Mouse (Mus musculus) neural tube, embryonic 11.5 days (tissue): ENCODE results near the gene Ehmt1. TPM values are rescaled to one million over a fixed set of nuclear protein-coding genes. Genes with fewer than 3 reads are reported as not detected.

Experiments
- ATAC-seq: fragments of 200-750 bp; cut with Nextera tagmentation; 2 replicates; pipeline ENCODE4 v1.8.0; 2017; ENCODE audit warnings: moderate number of reproducible peaks, mild to moderate bottlenecking, moderate TSS enrichment, moderate library complexity; ENCODE audit not compliant: insufficient read depth, low FRiP score, low TSS enrichment
- DNase-seq: peaks from one replicate; pipeline ENCODE4 v3.0.0-alpha.2; 2015; ENCODE audit warnings: low spot score
- H3K27ac ChIP-seq: fragments of 300-500 bp; sonication (generic); 2 replicates; pipeline ENCODE4 v1.5.1; 2014; ENCODE audit warnings: low read depth, mild to moderate bottlenecking, low read length
- H3K27me3 ChIP-seq: fragments of 300-500 bp; sonication (generic); 2 replicates; pipeline ENCODE4 v1.6.1; 2014; ENCODE audit warnings: mild to moderate bottlenecking, low read length, mixed read lengths; ENCODE audit not compliant: control insufficient read depth, insufficient read depth
- H3K36me3 ChIP-seq: fragments of 300-500 bp; sonication (generic); 2 replicates; pipeline ENCODE4 v1.6.1; 2014; ENCODE audit warnings: mild to moderate bottlenecking, low read length, moderate library complexity, mixed read lengths; ENCODE audit not compliant: control insufficient read depth, insufficient read depth
- H3K4me1 ChIP-seq: fragments of 300-500 bp; sonication (generic); 2 replicates; pipeline ENCODE4 v1.6.1; 2014; ENCODE audit warnings: low read length, mixed read lengths; ENCODE audit not compliant: control insufficient read depth, insufficient read depth
- H3K4me2 ChIP-seq: fragments of 300-500 bp; sonication (generic); 2 replicates; pipeline ENCODE4 v1.6.1; 2014; ENCODE audit warnings: low read depth, mild to moderate bottlenecking, moderate library complexity
- H3K4me3 ChIP-seq: fragments of 300-500 bp; sonication (generic); 2 replicates; pipeline ENCODE4 v1.5.1; 2014; ENCODE audit warnings: low read depth, low read length
- H3K9ac ChIP-seq: fragments of 300-500 bp; sonication (generic); 2 replicates; pipeline ENCODE4 v1.6.1; 2014; ENCODE audit warnings: mild to moderate bottlenecking, low read length
- H3K9me3 ChIP-seq: fragments of 300-500 bp; sonication (generic); 2 replicates; pipeline ENCODE4 v1.6.1; 2016; ENCODE audit warnings: low read length; ENCODE audit not compliant: control insufficient read depth
- WGBS: fragments of 180-500 bp; shearing (Covaris S2); extraction: QIAGEN DNeasy Blood & Tissue Kit; methylation state at CpG from one replicate; pipeline ENCODE4 v1.1.7; 2014; 5-methylcytosine and 5-hydroxymethylcytosine counted together
- polyA plus RNA-seq: library from polyadenylated mRNA; unstranded; fragments of >200 nt; fragmentation: Nextera tagmentation; extraction: Ambion mirVana; gene quantifications from 2 replicates; pipeline ENCODE4 v1.2.1, GENCODE M21; 2014

Gene Ehmt1
- polyA plus RNA-seq, 1 experiment from 2014 or later, result 113 TPM

- ATAC-seq (no peak), DNase-seq (no peak)
Observed at GRCm38 (mm10) chr2:24923561-24923960, 4.1 kb upstream of the Ehmt1 start.

GRCm38 (mm10) chr2:24919839-24920175 lies 393 bp upstream of the Ehmt1 start:
- ATAC-seq (peak; percentile 45; the same call in 1 of the 2 replicates), DNase-seq (no peak)
- Histone ChIP-seq H3K27me3 (no peaks in the 10 kb centered on the region), H3K4me3 (peak overlapping the region; percentile 97), H3K27ac (no peak overlapping the region; the same call in 1 of the 2 replicates), H3K36me3 (no peaks in the 10 kb centered on the region), H3K9me3 (no peaks in the 10 kb centered on the region), H3K4me2 (peak overlapping the region; percentile 76), H3K9ac (peak overlapping the region; percentile 99), H3K4me1 (peaks cover 5% of the 10 kb centered on the region)
- WGBS, result 10% methylated on average over 8 of the region's 8 CpGs

More at GRCm38 (mm10) chr2:24923561-24923960, 4.1 kb upstream of the Ehmt1 start:
- no peak overlapping the region for H3K9ac ChIP-seq
- no peaks in the 10 kb centered on the region for H3K27me3 ChIP-seq
- H3K4me3 ChIP-seq, result no peak overlapping the region
- no peak overlapping the region for H3K4me2 ChIP-seq
- no peaks in the 10 kb centered on the region for H3K36me3 ChIP-seq
- H3K9me3 ChIP-seq, result no peaks in the 10 kb centered on the region
- no peaks in the 10 kb centered on the region for H3K4me1 ChIP-seq
- H3K27ac ChIP-seq, result no peak overlapping the region
- 70% methylated on average over 2 of the region's 2 CpGs for WGBS

- Histone ChIP-seq H3K9me3 (no peaks in the 10 kb centered on the region), H3K4me2 (no peak overlapping the region), H3K27ac (no peak overlapping the region), H3K4me1 (peaks cover 5% of the 10 kb centered on the region), H3K9ac (no peak overlapping the region), H3K27me3 (no peaks in the 10 kb centered on the region), H3K36me3 (no peaks in the 10 kb centered on the region), H3K4me3 (no peak overlapping the region)
- ATAC-seq (no peak), DNase-seq (no peak)
- WGBS, result 91% methylated on average over 3 of the region's 3 CpGs
Observed at GRCm38 (mm10) chr2:24914762-24915161, 4.7 kb downstream of the Ehmt1 start.

GRCm38 (mm10) chr2:24912589-24912988 lies 6.8 kb downstream of the Ehmt1 start:
- Histone ChIP-seq H3K36me3 (no peaks in the 10 kb centered on the region), H3K27me3 (no peaks in the 10 kb centered on the region), H3K27ac (no peak overlapping the region), H3K4me3 (no peak overlapping the region), H3K4me2 (no peak overlapping the region), H3K9ac (no peak overlapping the region), H3K4me1 (peaks cover 2% of the 10 kb centered on the region), H3K9me3 (no peaks in the 10 kb centered on the region)
- DNase-seq (no peak), ATAC-seq (no peak)

GRCm38 (mm10) chr2:24912189-24912588 lies 7.2 kb downstream of the Ehmt1 start:
- DNase-seq, result no peak

GRCm38 (mm10) chr2:24910481-24910880 lies 8.9 kb downstream of the Ehmt1 start:
- no peak for ATAC-seq

More at GRCm38 (mm10) chr2:24912189-24912588, 7.2 kb downstream of the Ehmt1 start:
- Histone ChIP-seq H3K9me3 (no peaks in the 10 kb centered on the region), H3K27ac (no peak overlapping the region), H3K36me3 (no peaks in the 10 kb centered on the region), H3K9ac (no peak overlapping the region), H3K4me2 (no peak overlapping the region), H3K27me3 (no peaks in the 10 kb centered on the region), H3K4me1 (no peaks in the 10 kb centered on the region), H3K4me3 (no peak overlapping the region)
- no peak for ATAC-seq
- WGBS, result 81% methylated on average over 4 of the region's 4 CpGs

GRCm38 (mm10) chr2:24905653-24906155 lies 13.7 kb downstream of the Ehmt1 start:
- peaks cover 11% of the 10 kb centered on the region for H3K4me1 ChIP-seq
- peak overlapping the region; percentile 73 for H3K27ac ChIP-seq
- no peaks in the 10 kb centered on the region for H3K36me3 ChIP-seq
- H3K4me2 ChIP-seq, result no peak overlapping the region
- H3K27me3 ChIP-seq, result no peaks in the 10 kb centered on the region
- no peak overlapping the region for H3K4me3 ChIP-seq
- H3K9ac ChIP-seq, result no peak overlapping the region
- WGBS, result 23% methylated on average over 2 of the region's 2 CpGs
- H3K9me3 ChIP-seq, result no peaks in the 10 kb centered on the region
- DNase-seq (no peak), ATAC-seq (0 out of 2 replicates have a peak, but pooled peaks have one; percentile 41)

More at GRCm38 (mm10) chr2:24910481-24910880, 8.9 kb downstream of the Ehmt1 start:
- H3K4me2 ChIP-seq, result no peak overlapping the region
- H3K4me1 ChIP-seq, result peaks cover 11% of the 10 kb centered on the region
- H3K27ac ChIP-seq, result no peak overlapping the region
- DNase-seq, result no peak
- no peak overlapping the region for H3K9ac ChIP-seq
- no peaks in the 10 kb centered on the region for H3K9me3 ChIP-seq
- no peak overlapping the region for H3K4me3 ChIP-seq
- H3K27me3 ChIP-seq, result no peaks in the 10 kb centered on the region
- H3K36me3 ChIP-seq, result no peaks in the 10 kb centered on the region
- 91% methylated on average over 4 of the region's 4 CpGs for WGBS

- ATAC-seq (peak; percentile 85), DNase-seq (peak; percentile 60)
- Histone ChIP-seq H3K4me2 (no peak overlapping the region), H3K9me3 (no peaks in the 10 kb centered on the region), H3K36me3 (no peaks in the 10 kb centered on the region), H3K9ac (no peak overlapping the region), H3K4me1 (peaks cover 11% of the 10 kb centered on the region), H3K4me3 (no peak overlapping the region), H3K27ac (peak overlapping the region; percentile 73; the same call in 1 of the 2 replicates), H3K27me3 (no peaks in the 10 kb centered on the region)
- WGBS, result 58% methylated on average over 11 of the region's 11 CpGs
Observed at GRCm38 (mm10) chr2:24904823-24905652, 14.4 kb downstream of the Ehmt1 start.

GRCm38 (mm10) chr2:24902999-24903398 lies 16.4 kb downstream of the Ehmt1 start:
- no peaks in the 10 kb centered on the region for H3K27me3 ChIP-seq
- no peak overlapping the region for H3K27ac ChIP-seq
- H3K4me2 ChIP-seq, result no peak overlapping the region
- no peak overlapping the region for H3K9ac ChIP-seq
- no peak overlapping the region for H3K4me3 ChIP-seq
- no peaks in the 10 kb centered on the region for H3K36me3 ChIP-seq
- H3K4me1 ChIP-seq, result peaks cover 11% of the 10 kb centered on the region
- DNase-seq (no peak), ATAC-seq (no peak)
- no peaks in the 10 kb centered on the region for H3K9me3 ChIP-seq
- 92% methylated on average over 6 of the region's 6 CpGs for WGBS
